Mouse (Mus musculus) central nervous system, embryonic 14 days (tissue): Measurements from ENCODE around the gene Maml2. TPM values are rescaled to one million over a fixed set of nuclear protein-coding genes. Genes with fewer than 3 reads are reported as not detected.

Source experiments
- polyA plus RNA-seq: library from polyadenylated mRNA; depleted of rRNA; stranded (reverse); fragments of >200 nt; gene quantifications from 2 replicates; pipeline ENCODE4 v1.2.3, GENCODE M21; 2012; rRNA removed

Gene Maml2
- polyA plus RNA-seq = 7.0 and 8.7 TPM in 2 replicates

GRCm38 (mm10) chr9:13297668-13298512, at the start of gene Maml2:
Gene Maml2 (plus strand): TSS chr9:13297957.

GRCm38 (mm10) chr9:13446703-13447285, 149.0 kb downstream of the Maml2 start, which contains the start of gene Gm17571:
Gene Gm17571 (minus strand): TSS chr9:13446753.

GRCm38 (mm10) chr9:13748404-13748797, 450.6 kb downstream of the Maml2 start, which contains the start of gene Mtmr2:
Gene Mtmr2 (plus strand): TSS chr9:13748410.

Other genes starting within 250 kb of the Maml2 start
- 6.8 and 7.0 TPM in 2 replicates for gene Jrkl, start 52.1 kb upstream of the Maml2 start, polyA plus RNA-seq
- gene Ccdc82, start 51.0 kb upstream of the Maml2 start, polyA plus RNA-seq = 22.2 and 23.3 TPM in 2 replicates
- not detected in 2 replicates for gene Gm17571, start 148.8 kb downstream of the Maml2 start, polyA plus RNA-seq